Mouse (Mus musculus) kidney, postnatal 36 days (tissue): ENCODE measurements at regions not wholly inside any gene's neighbourhood (a gene's known extent, or its start where the extent isn't known, plus 50 kb on each side); places are given as distances from the start of the nearest gene placed in this dataset.
A peak's percentile ranks its signal among the peaks of the same experiment; 100 is the strongest.

ENCODE experiments used
- DNase-seq, 2 experiments: peaks; one replicate each; pipeline ENCODE4 v3.0.0; 2021 to 2022; ENCODE audit warnings: mixed read lengths in 2 of 2

DNA sequence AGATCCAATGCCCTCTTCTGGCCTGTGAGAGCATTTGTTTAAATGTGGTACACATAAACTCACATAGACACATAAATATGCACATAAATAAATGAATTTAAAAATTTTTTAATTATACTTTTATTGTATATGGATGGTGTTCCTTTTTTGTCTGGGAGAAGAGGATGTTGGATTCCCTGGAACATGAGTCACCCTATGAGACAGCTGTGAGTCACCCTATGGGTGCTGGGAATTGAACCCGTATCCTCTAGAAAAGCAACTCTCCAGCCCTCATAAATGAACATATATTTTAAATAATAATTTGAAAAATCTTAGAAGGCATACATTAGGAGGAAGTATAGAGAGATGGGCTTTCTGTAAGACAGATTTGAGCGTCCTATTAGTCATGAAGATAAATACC lies 76.1 kb upstream of the Dynlt3 start:
- no peak for DNase-seq

GRCm38 (mm10) chrX:9742518-9742917 lies 79.7 kb upstream of the Dynlt3 start:
- DNase-seq, result no peak

DNA sequence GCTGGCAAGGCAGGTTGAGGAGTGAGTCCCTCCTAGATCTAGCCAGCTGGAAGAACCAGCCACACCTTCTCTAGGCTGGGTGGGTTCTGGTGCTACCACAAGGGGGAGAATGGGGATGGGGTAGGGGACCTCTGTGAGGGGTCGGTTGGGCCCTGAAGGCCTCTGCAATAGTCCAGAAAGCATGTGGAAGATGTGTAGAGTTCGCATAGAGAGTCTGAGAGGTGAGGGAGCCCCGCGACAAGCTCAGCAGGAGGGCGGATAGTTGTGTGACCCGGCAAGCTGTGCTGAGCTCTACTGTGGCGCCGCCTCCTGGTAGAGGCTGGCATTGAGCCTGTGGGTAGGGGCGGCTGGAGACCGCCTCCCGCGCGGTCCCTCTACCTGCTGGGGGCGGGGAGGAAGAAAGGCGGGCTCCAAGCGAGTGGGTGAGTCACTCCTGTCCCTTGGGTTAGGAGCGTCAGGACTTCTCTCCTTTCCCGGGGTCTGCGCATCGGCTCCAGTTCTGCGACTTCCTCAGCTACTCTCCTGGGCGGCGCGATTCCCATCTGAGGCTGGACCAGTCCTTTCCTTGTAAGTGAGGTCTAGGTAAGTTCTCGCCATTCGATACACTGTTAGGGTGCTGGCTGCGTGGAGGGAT lies 84.6 kb upstream of the Dynlt3 start:
- peak; percentile 28 to 65 for DNase-seq

- peak in 1 of 2 experiments; percentile 1 for DNase-seq
Measured at GRCm38 (mm10) chrX:9752954-9753572, 90.3 kb upstream of the Dynlt3 start.

DNA sequence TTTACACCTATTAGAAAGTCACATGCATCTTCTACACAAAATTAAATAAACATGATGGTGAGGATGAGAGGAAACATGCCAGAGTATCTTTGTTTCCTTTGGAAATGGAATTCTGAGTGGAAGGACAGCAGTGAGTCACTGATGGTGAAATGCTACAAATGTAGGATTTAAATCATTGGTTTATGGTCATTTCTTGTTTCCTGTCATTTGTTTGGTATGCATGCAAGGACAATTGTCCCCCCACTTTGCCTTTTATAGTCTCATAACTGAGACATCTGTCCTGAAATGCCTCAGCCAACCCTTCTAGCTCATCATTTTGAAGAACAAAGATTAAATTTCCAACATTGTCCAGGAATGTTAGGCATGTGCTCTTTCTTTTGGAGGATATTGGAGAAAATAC lies 77.2 kb upstream of the Hypm start:
- no peak for DNase-seq

DNA sequence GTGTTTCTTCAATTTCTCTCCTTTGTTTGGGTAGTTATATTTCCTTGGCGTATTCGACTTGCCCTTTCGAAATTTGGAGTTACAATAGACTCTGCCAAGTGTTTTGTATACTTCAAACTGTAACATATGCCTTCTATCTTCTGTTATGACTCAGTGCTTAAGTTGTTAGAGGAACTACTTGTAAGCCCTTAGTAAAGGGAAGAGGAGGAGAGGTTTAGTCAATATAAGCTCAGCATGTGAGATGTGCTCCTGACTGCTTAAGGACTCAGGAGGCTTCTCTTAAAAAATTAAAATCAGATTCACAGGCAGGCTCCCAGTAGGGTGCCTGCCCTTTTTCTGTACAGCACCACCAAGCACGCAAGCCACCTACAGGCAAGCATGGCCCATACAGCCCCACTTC lies 69.2 kb upstream of the Hypm start:
- DNase-seq, result no peak

DNA sequence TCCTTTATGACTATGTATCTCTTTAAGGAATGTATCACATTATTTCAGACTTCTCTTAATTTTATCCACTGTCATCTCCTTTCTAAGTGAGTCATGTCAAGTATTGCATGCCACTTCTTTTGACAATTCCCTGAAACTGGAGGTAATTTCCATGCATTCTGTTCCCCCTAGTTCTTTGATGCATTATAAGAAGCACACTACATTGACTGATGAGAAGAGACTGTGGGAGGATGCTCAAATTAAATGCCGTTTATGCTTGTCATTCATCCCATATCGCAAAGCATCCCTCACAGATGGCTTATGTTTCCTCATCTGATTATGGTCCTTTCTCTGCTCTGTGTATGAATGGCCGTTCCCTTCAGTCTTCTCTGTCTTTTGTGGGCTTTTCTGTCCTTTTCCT lies 57.2 kb upstream of the Hypm start:
- no peak for DNase-seq
